Mouse (Mus musculus): ENCODE measurements around the gene Imp4. TPM values are rescaled to one million over a fixed set of nuclear protein-coding genes. Genes with fewer than 3 reads are reported as not detected.

Imp4 gene
- total RNA-seq, 1 experiment from 2014 or later, result 24.1 TPM

DNA sequence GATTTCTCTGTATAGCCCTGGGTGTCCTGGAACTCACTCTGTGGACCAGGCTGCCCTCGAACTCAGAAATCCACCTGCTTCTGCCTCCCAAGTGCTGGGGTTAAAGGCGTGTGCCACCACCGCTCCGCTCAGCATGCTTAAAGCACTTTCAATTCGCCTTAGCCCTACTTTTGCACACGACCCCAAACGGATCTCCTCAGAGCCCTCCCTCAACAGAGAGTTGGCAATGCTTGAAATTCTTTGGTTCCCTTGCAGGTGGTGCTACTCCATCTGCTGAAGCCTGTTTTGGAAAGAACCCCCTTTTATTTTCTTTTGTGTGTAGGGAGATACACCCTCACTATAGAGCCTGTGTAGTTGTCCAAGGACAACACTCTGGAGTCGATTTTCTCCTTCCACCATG, 18.8 kb downstream of the Imp4 start:
- no peak for ATAC-seq (replicated peaks; ENCODE audit: insufficient number of reproducible peaks, low FRiP score, low TSS enrichment, poor library complexity, severe bottlenecking)

DNA sequence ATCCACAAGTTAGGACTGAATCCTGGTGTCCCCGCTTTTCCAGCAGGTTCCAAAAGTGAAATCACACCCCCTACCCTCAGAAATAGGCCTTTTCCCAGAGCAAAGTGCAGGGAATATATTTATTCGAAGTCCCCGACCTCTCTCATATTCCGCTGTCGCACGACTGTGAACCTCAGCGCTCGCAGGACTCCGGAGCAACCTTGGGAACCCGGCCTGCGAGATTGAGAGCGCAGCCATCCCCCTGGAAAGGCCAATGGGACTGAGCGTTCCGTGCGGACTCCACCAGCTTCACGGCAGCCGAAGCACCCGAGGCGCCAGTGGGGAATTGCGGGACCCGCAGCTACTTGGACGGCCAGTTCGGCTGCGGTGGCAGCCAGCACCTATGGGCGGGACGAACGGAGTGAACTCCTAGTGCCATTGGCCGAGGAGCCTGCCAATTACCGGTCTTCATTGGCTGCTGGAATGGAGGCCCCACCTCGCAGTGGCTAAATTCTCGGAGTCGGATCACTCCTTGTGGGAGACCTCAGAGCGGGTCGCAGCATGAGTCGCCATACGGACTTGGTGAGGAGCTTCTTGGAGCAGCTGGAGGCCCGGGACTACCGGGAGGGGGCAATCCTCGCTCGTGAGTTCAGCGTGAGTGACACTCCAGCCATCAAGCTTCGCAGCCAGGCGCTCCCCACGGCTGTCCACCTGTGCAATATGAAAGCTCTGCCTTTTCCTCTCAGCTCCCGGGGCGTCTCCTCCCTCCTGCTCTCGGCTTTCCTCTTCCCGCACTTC, 19.8 kb downstream of the Imp4 start, which contains the start of gene Ptpn18:
Gene Ptpn18 (plus strand): TSS at position 479 of the 777 bp plus-strand sequence.
- ATAC-seq (replicated peaks; ENCODE audit: insufficient number of reproducible peaks, low FRiP score, low TSS enrichment, poor library complexity, severe bottlenecking), result peak; percentile 79

DNA sequence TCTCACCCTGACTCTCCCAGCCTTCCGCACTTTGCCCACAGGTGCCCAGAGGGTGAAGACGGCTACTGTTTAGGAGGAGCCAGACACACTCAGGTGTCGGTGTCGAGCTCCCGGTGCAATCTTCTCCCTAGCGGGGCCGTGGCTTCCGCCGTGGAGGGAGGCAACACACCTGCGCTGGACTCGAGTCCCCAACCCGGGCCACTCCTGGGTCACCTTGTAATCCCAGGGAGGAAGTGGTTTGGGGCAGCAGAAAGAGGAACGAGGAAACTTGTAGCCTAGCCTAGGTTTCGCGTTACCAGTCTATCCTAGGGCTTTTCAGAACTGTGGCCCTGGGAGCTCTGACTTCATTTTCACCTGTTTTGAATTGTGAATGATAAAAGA, 20.4 kb downstream of the Imp4 start:
- no peak for ATAC-seq (replicated peaks; ENCODE audit: insufficient number of reproducible peaks, low FRiP score, low TSS enrichment, poor library complexity, severe bottlenecking)

DNA sequence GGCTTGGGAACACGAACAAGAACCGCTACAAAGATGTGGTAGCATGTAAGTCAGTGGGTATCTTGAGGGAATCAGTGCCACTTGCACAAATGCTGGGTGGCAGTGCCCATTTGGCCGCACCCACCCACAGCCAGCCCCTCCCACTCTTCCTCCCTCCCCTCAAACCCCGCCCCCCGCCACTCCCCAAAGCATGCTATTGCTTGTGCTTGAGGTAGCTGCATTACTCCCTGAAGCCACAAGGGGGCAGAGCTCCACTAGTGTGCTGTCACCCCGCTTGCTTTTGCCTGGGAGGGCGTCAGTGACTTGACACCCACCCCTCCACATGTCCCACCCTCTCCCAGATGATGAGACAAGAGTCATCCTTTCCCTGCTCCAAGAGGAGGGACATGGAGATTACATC, 23.1 kb downstream of the Imp4 start:
- peak; percentile 68 for ATAC-seq (replicated peaks; ENCODE audit: insufficient number of reproducible peaks, low FRiP score, low TSS enrichment, poor library complexity, severe bottlenecking)

DNA sequence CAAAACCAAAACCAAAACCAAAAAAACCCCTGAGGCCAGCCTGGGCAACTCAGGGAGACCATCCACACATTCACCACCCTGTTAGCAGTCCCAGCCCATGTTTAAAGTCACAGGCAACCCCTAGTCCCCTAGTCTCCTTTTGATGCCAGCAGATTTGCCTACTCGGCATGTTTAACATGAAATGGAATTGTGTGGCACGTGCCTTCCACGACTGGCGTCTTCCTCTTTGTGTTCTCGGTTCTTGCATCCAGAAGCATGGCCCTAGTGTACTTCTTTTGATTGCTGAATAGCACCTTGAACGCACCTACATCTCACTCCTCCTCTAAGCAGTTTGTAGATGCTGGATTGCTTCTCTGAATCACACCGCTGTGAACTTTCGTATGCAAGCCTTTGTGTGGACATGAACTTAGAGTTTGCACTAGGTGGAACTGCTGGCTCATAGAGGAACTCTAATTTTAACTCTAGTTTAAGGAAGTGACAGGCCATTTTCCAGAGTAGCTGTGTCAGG, 24.7 kb downstream of the Imp4 start:
- peak; percentile 53 for ATAC-seq (replicated peaks; ENCODE audit: insufficient number of reproducible peaks, low FRiP score, low TSS enrichment, poor library complexity, severe bottlenecking)

DNA sequence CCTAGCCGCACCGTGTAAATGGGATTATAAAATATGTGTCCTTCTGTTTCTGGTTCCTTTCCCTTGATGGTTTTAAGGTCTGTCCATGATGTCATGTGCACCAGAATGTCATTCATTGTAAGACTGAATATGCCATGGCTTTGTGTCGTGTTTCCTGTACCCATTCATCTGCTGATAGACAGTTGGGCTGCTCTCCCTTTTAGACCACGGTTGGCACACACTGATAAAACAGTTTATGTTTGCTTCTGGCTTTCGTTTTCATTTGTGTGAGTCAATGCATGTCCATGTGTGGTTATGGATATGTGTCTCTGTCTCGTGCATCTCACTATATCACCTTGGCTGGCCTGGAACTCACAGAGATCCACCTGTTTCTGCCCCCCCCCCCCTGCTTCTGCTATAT, 25.8 kb downstream of the Imp4 start:
- no peak for ATAC-seq (replicated peaks; ENCODE audit: insufficient number of reproducible peaks, low FRiP score, low TSS enrichment, poor library complexity, severe bottlenecking)

DNA sequence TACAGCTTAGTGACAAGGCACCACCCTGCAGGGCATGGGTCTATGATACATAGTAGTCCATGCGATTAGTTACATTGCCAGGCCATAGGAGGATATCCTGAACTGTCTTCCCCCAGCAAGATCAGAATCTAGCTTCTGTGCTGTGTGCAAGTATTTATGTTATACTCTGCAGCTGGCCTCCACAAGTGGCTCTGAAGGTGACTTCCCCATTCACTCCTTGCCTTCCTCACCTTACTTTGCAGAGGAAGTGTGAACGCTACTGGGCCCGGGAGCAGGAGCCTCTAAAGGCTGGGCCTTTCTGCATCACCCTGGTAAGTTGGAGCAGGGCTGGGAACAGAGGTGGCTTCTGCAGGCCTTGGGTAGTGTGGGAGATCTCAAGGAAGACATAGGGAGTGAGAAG, 28.4 kb downstream of the Imp4 start:
- ATAC-seq (replicated peaks; ENCODE audit: insufficient number of reproducible peaks, low FRiP score, low TSS enrichment, poor library complexity, severe bottlenecking), result no peak

DNA sequence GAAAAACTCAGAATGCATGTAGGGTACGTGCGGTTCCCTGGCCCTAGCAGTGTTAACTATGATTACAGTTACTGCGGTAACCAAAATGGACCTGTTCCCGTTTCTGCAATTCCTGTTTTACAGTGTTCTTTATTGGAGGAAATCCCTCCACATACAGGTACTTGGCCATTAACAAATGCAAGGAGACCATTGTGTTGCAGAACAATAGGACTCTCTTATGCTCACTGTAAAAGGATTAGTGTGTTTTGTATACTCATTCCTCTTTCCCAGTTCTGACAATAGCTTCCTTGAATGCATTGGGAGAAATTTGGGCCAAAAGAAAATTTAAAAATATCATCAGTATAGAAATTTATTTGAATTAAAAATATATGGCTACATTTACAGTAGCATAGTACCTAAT, 28.8 kb downstream of the Imp4 start:
- no peak for ATAC-seq (replicated peaks; ENCODE audit: insufficient number of reproducible peaks, low FRiP score, low TSS enrichment, poor library complexity, severe bottlenecking)

DNA sequence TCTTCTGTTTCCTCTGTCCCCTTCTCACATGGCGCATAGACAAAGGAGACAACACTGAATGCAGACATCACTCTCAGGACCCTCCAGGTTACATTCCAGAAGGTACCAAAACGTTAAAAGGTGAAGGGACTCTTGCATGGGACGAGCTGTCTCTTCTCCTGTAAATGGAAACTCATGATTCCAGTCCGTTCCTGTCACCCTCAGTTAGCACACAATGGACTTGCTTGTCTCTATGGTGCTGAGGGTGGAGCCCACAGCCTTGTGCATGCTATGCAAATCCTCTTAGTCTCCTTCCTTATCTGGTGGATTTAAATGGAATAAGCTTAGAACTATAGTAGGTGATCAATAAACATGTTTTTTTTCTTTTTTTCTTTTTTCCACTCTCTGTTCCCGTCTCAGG, 30.1 kb downstream of the Imp4 start:
- no peak for ATAC-seq (replicated peaks; ENCODE audit: insufficient number of reproducible peaks, low FRiP score, low TSS enrichment, poor library complexity, severe bottlenecking)

DNA sequence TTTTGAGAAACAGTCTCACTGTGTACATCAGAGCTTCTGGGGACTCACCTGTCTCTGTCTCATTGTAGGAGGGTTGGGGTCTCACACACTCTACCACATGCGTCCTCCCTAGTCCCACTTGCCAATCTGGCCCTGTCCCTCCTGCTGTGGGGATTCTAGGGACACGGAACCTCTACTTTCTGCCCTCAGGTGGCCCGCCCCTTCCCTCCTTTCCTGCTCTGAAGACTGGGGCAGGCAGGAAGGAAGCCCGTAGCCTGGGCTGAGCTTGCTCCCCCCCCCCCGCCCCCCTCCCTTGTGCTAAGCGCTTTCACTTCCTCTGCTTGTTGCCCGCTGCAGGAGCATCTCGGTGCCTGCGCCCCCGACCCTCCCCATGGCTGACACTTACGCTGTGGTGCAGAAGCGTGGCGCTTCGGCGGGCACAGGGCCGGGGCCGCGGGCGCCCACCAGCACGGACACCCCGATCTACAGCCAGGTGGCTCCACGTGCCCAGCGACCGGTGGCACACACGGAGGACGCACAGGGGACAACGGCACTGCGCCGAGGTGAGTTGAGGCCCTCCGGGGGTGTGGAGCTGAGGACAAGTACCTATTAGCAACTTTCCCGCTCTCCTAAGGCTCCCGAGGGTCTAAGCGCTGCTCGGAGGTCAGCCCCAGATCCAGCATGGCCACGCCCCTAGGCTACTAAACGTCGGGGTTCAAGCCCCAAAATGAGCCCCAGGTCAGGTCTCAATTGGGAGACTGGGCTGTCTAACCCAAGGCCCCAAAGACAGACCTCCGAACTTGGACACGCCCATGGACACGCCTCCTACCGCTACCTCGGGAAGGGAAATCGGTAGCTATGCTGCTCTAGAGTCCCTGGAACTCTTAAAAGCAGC, 33.0 kb downstream of the Imp4 start:
- peak; percentile 60 for ATAC-seq (replicated peaks; ENCODE audit: insufficient number of reproducible peaks, low FRiP score, low TSS enrichment, poor library complexity, severe bottlenecking)

DNA sequence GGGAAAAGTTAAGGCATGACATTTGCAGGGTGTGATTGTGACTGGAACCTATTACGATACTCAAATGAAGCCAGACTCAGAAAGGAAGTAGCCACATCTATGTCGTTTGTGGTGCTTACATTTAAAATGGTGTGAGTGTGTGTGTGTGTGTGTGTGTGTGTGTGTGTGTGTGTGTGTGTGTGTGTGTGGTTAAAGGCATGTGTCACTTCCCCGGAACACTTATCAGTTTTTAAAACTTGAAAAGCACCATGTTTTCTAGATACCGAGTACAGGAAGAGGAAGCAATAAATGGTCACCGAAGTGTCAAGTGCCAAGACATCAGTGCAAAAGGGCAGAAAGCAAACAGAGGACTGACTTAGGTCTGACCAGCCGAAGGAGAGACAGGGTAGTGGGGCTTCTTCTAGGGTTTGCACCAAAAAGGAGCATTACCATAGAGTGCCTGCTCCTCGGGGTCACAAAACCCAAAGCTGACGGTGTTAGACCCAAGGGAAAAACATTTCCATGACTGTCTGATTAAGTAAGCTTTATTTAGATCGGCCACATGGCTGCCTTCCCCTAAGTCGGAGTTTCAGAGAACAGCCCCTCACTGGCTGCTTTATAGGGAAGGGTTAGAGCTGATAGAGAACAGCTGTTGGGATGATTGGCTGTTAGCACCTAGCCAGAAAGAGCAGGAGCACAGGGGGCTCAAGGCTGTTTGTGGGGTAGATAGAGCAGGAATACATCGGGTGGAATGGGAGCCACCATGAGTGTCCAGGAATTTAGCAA, 39.4 kb downstream of the Imp4 start:
- peak; percentile 40; the same call in 1 of the 2 replicates for ATAC-seq (replicated peaks; ENCODE audit: insufficient number of reproducible peaks, low FRiP score, low TSS enrichment, poor library complexity, severe bottlenecking)

DNA sequence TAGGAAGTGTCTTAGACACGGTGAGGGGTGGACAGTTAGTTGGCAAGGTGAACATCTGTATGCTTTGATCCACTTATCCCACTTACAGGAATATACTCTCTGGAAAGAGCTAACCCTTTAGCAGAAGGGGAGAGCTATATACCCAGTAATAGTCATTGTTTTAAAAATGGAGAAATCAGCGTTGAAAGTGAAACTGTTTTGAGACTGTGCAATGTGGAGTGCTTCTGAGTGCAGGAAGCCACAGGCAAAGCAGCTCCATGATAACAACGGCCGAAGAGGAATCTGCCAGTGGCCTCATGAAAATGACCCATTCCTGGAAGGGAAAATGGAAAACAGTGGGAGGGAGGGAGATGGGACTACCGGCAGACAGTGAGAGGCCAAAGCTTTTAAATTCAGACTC, 41.1 kb downstream of the Imp4 start:
- no peak for ATAC-seq (replicated peaks; ENCODE audit: insufficient number of reproducible peaks, low FRiP score, low TSS enrichment, poor library complexity, severe bottlenecking)

DNA sequence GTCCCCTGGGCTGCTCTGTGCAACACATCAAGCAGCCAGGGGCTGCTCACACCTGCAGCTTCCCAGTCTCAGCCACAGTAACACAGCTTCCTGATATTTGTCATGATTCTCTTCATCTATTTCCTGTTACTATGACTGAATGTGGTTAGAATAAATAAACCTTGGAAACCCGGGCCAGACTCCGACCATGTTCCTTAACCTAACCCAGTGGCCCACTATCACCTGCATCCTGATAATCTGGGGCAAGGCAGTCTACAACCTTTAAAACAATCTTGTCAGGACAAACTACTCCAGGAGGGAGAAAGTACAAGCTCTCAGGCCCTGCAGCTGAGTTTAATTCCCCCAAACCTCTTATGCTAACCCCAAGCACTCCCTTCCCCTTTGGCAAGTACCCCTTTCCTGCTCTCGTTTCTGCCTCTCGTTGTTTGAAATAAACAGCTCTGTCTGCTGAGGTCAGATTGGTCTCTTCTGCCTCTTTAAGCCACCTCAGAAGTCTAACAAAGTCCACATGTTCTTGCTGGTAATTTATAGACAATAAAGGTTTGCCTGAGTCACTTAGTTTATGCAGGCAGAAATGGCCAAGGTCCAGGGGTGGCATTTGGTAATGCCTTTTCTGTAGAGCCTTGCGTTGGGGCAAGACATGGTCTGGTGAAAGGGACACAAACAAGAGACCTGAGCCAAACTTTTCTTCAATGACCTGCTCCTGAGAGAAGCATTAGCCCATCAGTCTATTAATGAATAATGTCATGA, 42.4 kb downstream of the Imp4 start:
- no peak for ATAC-seq (replicated peaks; ENCODE audit: insufficient number of reproducible peaks, low FRiP score, low TSS enrichment, poor library complexity, severe bottlenecking)

DNA sequence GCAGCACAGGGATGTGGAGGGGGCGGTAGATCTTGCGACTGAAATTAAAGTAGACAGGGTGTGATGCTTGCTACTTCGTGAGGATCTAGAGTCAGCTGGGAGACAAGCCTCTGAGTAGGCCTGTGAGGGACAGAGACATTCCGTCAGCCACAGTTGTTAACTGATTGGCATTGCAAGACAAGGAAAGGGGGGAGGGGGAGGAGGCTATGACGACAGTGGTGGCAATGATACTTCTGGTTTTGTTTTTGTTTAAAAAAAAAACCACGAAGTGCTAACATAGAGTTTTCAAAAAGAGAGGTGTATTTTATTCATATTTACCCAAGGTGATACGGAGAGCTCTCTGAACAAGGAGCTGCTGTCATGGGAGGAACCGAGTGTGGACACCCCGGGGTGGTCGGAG, 44.8 kb downstream of the Imp4 start:
- ATAC-seq (replicated peaks; ENCODE audit: insufficient number of reproducible peaks, low FRiP score, low TSS enrichment, poor library complexity, severe bottlenecking), result peak; percentile 49; the same call in 1 of the 2 replicates

DNA sequence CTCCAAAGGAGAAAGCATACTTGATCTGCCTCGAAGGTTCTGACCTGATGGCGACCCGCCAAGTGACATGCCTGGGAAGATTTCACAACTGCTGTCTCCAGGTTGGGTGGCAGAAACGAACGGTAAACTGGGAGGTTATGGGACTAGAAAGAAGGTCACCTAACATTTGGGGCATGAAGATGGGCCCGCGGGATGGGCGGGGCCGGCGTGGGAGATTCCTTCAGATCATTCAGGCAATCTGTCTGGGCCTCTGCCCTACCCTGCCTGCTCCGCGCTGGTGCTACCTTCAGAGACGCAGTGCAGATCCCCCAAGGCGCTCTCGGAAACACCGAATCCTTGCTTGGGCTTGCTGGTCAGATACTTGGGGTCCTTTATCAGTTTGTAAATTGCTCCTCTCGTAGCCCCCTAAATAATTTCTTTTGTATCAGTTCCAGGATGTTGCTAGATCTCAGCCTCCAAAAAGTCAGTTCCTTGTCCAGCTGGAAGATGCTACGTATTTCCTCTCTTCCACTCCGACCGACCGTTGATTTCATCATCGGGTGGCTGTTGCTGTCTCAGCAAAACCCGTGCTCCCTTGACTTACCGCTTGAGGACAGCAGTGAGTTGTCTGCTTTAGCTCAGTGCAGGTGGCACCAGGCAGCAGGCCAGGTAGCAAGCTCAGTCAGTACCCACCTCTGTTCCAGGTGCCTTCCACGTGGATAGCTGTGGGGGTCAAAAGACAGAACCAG, 46.0 kb downstream of the Imp4 start:
- ATAC-seq (replicated peaks; ENCODE audit: insufficient number of reproducible peaks, low FRiP score, low TSS enrichment, poor library complexity, severe bottlenecking), result peak; percentile 85

DNA sequence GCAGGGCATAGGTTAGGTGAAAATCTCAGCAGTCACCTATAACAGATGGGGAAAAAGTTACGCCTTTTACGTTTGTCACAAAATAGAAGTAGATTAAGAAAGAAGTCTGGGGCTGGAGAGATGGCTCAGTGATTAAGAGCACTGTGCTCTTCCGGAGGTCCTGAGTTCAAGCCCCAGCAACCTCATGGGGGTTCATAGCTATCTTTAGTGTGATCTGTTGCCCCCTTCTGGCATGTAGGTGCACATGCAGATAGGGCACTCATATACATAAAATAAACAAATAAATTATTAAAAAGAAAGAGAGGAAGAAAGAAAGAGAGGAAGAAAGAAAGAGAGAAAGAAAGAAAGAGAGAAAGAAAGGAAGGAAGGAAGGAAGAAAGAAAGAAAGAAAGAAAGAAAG, 47.7 kb downstream of the Imp4 start:
- no peak for ATAC-seq (replicated peaks; ENCODE audit: insufficient number of reproducible peaks, low FRiP score, low TSS enrichment, poor library complexity, severe bottlenecking)

DNA sequence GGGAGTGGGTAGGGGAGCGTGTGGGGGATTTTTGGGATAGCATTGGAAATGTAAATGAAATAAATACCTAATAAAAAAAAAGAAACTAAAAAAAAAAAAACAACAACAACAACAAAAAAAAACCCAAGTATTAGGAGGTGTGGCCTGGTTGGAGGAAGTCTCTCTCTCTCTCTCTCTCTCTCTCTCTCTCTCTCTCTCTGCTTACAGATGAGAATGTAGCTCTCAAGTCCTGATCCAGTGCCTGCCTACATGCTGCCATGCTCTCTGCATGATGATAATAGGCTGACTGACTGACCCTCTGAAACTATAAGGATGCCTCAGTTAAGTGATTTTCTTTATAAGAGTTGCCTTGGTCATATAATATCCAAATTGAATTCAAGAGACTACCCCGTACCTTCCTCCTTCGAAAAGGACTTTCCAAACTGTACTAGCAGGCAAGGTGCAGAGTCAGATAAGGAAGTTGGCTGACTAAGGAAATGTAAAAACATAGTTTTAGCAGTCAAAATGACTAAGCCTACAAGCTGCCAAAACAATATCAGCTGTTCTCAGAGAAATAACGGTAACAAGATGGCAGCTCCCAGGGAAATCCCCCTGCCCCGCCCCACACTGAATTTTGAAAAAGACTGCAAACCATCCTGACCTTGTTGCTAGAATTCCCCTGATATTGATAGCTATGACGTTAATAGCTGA, 50.3 kb downstream of the Imp4 start:
- no peak for ATAC-seq (replicated peaks; ENCODE audit: insufficient number of reproducible peaks, low FRiP score, low TSS enrichment, poor library complexity, severe bottlenecking)

Data from monocyte, adult 5-6 weeks (primary cell).